Mouse (Mus musculus) pancreas, adult 10 weeks (tissue): ENCODE measurements around the gene Sos2. TPM values are rescaled to one million over a fixed set of nuclear protein-coding genes. Genes with fewer than 3 reads are reported as not detected.

Source experiments
- polyA plus RNA-seq: library from polyadenylated mRNA; stranded (reverse); fragments of 350-450 nt; fragmentation: Illumina TruSeq; extraction: RNeasy Lipid Tissue Mini Kit (QIAGEN cat#74804); gene quantifications from one replicate; pipeline ENCODE4 v1.2.3, GENCODE M21; 2015; ENCODE audit warnings: low read depth, low replicate concordance; ENCODE audit not compliant: insufficient read depth

Gene Sos2
- 8.7 TPM for polyA plus RNA-seq

GRCm38 (mm10) chr12:69681566-69682061, at the start of gene Sos2:
TSS of gene Sos2 (minus strand) at chr12:69681852.

GRCm38 (mm10) chr12:69724711-69725460, 43.2 kb upstream of the Sos2 start, which contains the start of the genes L2hgdh and Atp5s:
TSS of gene L2hgdh (minus strand) at chr12:69724873.
TSS of gene Atp5s (plus strand) at chr12:69724950.

GRCm38 (mm10) chr12:69582613-69583269, 98.9 kb downstream of the Sos2 start, which contains the start of gene Vcpkmt:
TSS of gene Vcpkmt (minus strand) at chr12:69583028.

Other genes starting within 250 kb of the Sos2 start
- gene Vcpkmt, start 98.8 kb downstream of the Sos2 start, polyA plus RNA-seq = 1.4 TPM
- gene L2hgdh, start 43.0 kb upstream of the Sos2 start, polyA plus RNA-seq = 3.5 TPM
- 4.8 TPM for gene Atp5s, start 43.1 kb upstream of the Sos2 start, polyA plus RNA-seq
- 0.65 TPM for gene Cdkl1, start 109.4 kb upstream of the Sos2 start, polyA plus RNA-seq
- 0.72 TPM for gene Atl1, start 210.8 kb upstream of the Sos2 start, polyA plus RNA-seq
- 6.8 TPM for gene Map4k5, start 211.3 kb upstream of the Sos2 start, polyA plus RNA-seq